Mouse (Mus musculus) stomach, embryonic 16.5 days (tissue): ENCODE data around the gene Wdr34. TPM values are rescaled to one million over a fixed set of nuclear protein-coding genes. Genes with fewer than 3 reads are reported as not detected.

Experiments used
- ATAC-seq: fragments of 200-750 bp; cut with Nextera tagmentation; 2 replicates; pipeline ENCODE4 v1.8.0; 2017; ENCODE audit warnings: moderate number of reproducible peaks, moderate TSS enrichment; ENCODE audit not compliant: insufficient read depth, low FRiP score
- H3K27ac ChIP-seq: fragments of 300-500 bp; sonication (generic); 2 replicates; pipeline ENCODE4 v1.5.1; 2014; ENCODE audit warnings: low read length
- H3K27me3 ChIP-seq: fragments of 300-500 bp; sonication (generic); 2 replicates; pipeline ENCODE4 v1.6.1; 2014; ENCODE audit warnings: low read length, control low read depth, mixed read lengths; ENCODE audit not compliant: control insufficient read depth, insufficient read depth
- H3K36me3 ChIP-seq: fragments of 300-500 bp; sonication (generic); 2 replicates; pipeline ENCODE4 v1.6.1; 2014; ENCODE audit warnings: low read length; ENCODE audit not compliant: control insufficient read depth, insufficient read depth
- H3K4me1 ChIP-seq: fragments of 300-500 bp; sonication (generic); 2 replicates; pipeline ENCODE4 v1.6.1; 2014; ENCODE audit warnings: low read length, control low read depth, mixed read lengths; ENCODE audit not compliant: control insufficient read depth, insufficient read depth
- H3K4me2 ChIP-seq: fragments of 300-500 bp; sonication (generic); 2 replicates; pipeline ENCODE4 v1.6.1; 2014; ENCODE audit warnings: low read depth, low read length, mixed read lengths
- H3K4me3 ChIP-seq: fragments of 300-500 bp; sonication (generic); replicated peaks from 2 replicates; pipeline ENCODE4 v1.5.1; 2014; ENCODE audit warnings: mild to moderate bottlenecking, low read length
- H3K9ac ChIP-seq: fragments of 300-500 bp; sonication (generic); 2 replicates; pipeline ENCODE4 v1.6.1; 2014; ENCODE audit warnings: low read length
- H3K9me3 ChIP-seq: fragments of 300-500 bp; sonication (generic); replicated peaks from 2 replicates; pipeline ENCODE4 v1.6.1; 2016; ENCODE audit warnings: low read length, control low read depth; ENCODE audit not compliant: control insufficient read depth
- WGBS: fragments of 180-500 bp; shearing (Covaris S2); extraction: QIAGEN DNeasy Blood & Tissue Kit; methylation state at CpG from one replicate; pipeline ENCODE4 v1.1.7; 2014; 5-methylcytosine and 5-hydroxymethylcytosine counted together
- polyA plus RNA-seq: library from polyadenylated mRNA; unstranded; fragments of >200 nt; fragmentation: Nextera tagmentation; extraction: Ambion mirVana; gene quantifications from 2 replicates; pipeline ENCODE4 v1.2.1, GENCODE M21; 2015

Gene Wdr34
- polyA plus RNA-seq, 1 experiment from 2014 or later = 26.1 TPM

DNA sequence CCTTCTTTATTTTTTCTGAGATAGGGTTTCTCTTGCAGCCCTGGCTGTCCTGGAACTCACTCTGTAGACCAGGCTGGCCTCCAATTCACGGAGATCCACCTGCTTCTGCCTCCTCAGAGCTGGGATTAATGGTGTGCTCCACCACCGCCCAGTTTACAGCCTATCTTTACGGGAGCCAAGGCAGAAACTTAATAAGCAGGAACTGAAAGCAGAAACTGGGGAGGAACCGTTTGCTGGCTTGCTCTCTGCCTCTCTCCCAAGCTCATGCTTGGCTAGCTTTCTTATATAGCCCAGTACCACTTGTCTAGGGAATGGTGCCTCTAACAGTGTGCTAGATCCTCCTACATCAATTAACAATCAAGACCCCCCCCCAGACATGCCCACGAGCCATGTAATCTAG lies 35.4 kb upstream of the Wdr34 start:
- no peak for ATAC-seq
- Histone ChIP-seq H3K27me3 (no peaks in the 10 kb centered on the region), H3K9ac (no peak overlapping the region), H3K36me3 (no peaks in the 10 kb centered on the region), H3K27ac (no peak overlapping the region), H3K4me2 (peak overlapping the region; percentile 42; the same call in 1 of the 2 replicates), H3K4me1 (no peaks in the 10 kb centered on the region), H3K4me3 (no peak overlapping the region), H3K9me3 (no peaks in the 10 kb centered on the region)
- WGBS = 63% methylated on average over 5 of the region's 5 CpGs

DNA sequence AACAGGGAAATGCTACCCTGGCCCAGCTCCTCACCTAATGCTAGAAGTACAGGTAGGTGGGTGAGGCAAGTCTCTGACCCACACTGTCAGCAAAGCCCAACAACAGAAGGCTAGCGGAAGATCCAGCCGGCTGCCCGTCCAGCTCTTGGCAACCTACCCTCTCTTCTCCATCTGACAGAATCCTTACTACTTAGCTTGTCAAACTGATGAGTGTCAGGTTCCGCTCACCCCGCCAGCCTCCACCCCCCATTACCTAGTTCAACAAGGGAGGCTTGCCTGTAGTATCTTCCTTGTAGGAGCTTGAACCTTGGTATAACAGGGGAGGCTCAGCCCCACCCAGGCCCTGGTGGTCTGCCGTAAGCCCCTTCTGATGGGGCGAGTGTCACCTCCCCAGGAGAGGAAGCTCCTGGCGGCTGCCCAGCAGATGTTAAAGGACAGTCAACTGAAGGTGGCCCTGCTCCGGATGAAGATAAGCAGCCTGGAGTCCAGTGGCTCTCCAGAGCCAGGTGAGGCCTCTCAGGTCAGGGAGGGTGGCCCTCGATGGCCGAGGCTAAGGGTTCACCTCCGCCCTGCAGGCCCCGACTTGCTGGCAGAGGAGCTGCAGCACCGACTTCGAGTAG lies 31.6 kb upstream of the Wdr34 start:
- Histone ChIP-seq H3K27me3 (no peaks in the 10 kb centered on the region), H3K9me3 (no peaks in the 10 kb centered on the region), H3K36me3 (no peaks in the 10 kb centered on the region), H3K4me3 (no peak overlapping the region), H3K4me1 (peaks cover 9% of the 10 kb centered on the region), H3K27ac (no peak overlapping the region), H3K4me2 (no peak overlapping the region), H3K9ac (no peak overlapping the region)
- WGBS = 85% methylated on average over 15 of the region's 15 CpGs
- no peak for ATAC-seq

DNA sequence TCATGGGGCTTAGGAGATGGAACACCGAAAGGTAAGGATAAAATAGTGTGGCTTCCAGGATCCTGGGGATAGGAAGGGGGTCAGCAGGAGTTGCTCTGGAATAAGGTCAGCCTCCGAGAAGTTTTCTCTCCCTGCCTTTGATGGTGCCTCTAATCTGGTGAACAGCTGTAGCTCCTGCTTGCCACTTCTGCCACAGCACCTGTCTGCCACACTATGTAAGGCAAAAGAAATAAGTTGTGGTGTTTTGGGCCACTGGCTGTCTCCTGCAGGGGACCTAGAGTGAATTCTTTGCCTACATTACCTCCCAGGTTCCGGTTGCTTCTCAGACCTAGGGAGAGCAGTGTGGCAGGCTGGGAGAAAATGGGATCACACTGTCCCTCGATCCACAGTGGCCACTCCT lies 30.1 kb upstream of the Wdr34 start:
- Histone ChIP-seq H3K27ac (peak overlapping the region; percentile 94), H3K27me3 (no peaks in the 10 kb centered on the region), H3K4me2 (peak overlapping the region; percentile 99), H3K9ac (peak overlapping the region; percentile 80), H3K36me3 (no peaks in the 10 kb centered on the region), H3K4me3 (peak overlapping the region; percentile 74; the same call in 1 of the 2 replicates), H3K4me1 (peaks cover 9% of the 10 kb centered on the region), H3K9me3 (no peaks in the 10 kb centered on the region)
- WGBS = 62% methylated on average over 4 of the region's 4 CpGs
- no peak for ATAC-seq

DNA sequence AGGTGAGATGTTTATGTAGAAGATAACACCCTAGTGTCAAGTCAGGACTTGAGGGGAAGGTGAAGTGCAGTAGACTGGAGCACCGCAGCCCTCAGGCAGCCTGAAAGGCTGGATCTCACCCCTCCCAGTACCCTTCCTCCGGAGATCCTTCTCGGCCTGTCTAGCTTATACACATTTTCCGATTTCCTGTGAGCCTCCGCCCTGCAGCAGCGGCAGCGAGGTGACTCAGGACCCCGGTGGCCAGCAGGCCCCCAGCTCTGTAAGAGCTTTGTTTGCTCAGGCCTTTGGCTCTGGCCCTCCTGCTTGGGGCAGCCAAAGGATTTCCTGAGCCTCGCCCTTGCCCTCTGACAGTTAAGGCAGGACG lies 29.6 kb upstream of the Wdr34 start:
- Histone ChIP-seq H3K36me3 (no peaks in the 10 kb centered on the region), H3K9ac (peak overlapping the region; percentile 80), H3K4me2 (peak overlapping the region; percentile 99), H3K4me3 (peak overlapping the region; percentile 74), H3K27me3 (no peaks in the 10 kb centered on the region), H3K9me3 (no peaks in the 10 kb centered on the region), H3K4me1 (peaks cover 9% of the 10 kb centered on the region), H3K27ac (peak overlapping the region; percentile 94)
- 16% methylated on average over 10 of the region's 10 CpGs for WGBS
- 0 out of 2 replicates have a peak, but pooled peaks have one; percentile 7 for ATAC-seq

DNA sequence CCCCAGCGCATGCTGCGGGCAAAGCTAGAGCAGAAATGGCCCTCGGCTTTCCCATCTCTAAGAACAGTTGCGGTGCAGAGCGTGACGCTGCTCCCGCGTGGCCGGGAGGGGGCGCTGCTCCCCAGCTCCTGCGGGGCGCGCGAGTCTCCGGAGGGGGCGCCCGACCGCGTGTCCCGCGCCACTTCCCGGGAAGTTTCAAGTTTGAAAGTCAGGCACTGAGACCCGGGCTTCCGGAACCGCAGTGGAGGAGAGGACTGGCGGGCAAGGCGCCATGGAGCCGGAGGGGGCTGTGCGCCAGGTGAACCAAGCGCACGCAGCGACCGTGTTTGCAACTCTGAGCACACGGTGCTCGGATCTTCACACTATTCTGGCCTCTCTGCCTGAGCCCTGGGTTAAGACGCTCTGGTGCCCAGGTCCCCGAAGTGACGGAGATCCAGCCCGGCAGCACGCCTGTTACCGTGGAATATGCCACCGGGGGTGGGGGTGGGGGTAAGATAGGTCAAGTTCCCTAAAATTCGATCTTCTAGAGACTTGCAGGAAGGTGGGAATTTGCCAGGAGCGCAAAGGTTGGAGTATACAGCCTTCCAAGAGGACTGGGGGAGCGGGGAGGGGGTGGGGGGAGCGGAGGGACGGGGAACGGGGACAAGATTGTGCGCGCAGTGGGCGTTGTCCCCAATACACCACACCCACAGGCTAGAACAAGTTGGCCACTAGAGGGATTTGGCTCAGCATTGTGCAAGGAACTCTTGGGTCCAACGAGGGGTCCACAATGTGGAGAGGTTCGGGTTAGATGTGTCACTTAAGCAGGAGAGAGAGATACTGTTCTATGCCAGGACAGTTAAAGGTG lies 29.0 kb upstream of the Wdr34 start, which contains the start of gene Pkn3:
Pkn3 (plus strand) TSS at position 183 of the 847 bp plus-strand sequence.
- Histone ChIP-seq H3K4me1 (peaks cover 9% of the 10 kb centered on the region), H3K27ac (peak within 1 kb of the TSS; percentile 94), H3K27me3 (no peaks in the 10 kb centered on the region), H3K4me2 (peak within 1 kb of the TSS; percentile 99), H3K9ac (peak within 1 kb of the TSS; percentile 80), H3K9me3 (no peaks in the 10 kb centered on the region), H3K36me3 (no peaks in the 10 kb centered on the region), H3K4me3 (peak within 1 kb of the TSS; percentile 74)
- peak; percentile 83 for ATAC-seq
- WGBS = under 1% methylated on average over 53 of the region's 53 CpGs

DNA sequence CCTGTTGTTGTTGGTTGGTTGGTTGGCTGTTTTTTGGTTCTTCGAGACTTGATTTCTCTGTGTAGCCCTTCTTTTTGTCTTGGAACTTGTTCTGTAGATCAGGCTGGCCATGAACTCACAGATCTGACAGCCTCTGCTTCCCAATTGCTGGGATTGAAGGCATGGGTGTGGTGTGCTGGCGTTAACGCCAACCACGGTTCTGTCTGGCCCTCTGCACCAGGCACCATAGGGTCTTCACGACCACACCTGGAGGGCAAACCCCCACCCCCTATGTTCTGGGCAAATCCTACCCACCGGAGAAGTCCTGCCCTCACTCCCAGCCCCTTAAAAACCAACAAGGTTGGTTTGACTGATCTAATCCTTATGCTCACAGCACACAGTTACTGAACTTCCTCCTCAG lies 28.3 kb upstream of the Wdr34 start:
- peaks cover 9% of the 10 kb centered on the region for H3K4me1 ChIP-seq
- no peaks in the 10 kb centered on the region for H3K27me3 ChIP-seq
- peak; percentile 32; the same call in 1 of the 2 replicates for ATAC-seq
- WGBS = 60% methylated on average over 6 of the region's 6 CpGs
- peak overlapping the region; percentile 99 for H3K4me2 ChIP-seq
- H3K36me3 ChIP-seq = no peaks in the 10 kb centered on the region
- no peak overlapping the region for H3K4me3 ChIP-seq
- H3K27ac ChIP-seq = peak overlapping the region; percentile 14
- H3K9ac ChIP-seq = peak overlapping the region; percentile 80; the same call in 1 of the 2 replicates
- no peaks in the 10 kb centered on the region for H3K9me3 ChIP-seq

DNA sequence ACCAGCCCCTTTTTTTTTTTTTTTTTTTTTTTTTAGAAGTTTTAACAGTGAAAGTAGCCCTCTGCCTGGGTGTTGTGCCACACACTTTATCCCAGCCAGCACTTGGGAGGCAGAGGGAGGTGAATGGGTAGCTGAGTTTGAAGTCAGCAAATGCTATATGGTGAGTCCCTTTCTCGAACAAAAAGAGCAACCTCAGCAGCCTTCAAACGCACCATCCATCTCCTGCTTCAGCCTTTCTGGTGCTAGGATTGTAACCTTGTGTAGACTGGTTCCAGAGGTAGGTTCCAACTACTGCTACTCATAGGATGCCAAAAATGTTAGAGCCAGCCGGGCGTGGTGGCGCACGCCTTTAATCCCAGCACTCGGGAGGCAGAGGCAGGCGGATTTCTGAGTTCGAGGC lies 27.8 kb upstream of the Wdr34 start:
- Histone ChIP-seq H3K9me3 (no peaks in the 10 kb centered on the region), H3K27ac (no peak overlapping the region), H3K9ac (no peak overlapping the region), H3K4me2 (no peak overlapping the region), H3K4me3 (no peak overlapping the region), H3K4me1 (peaks cover 9% of the 10 kb centered on the region), H3K36me3 (no peaks in the 10 kb centered on the region), H3K27me3 (no peaks in the 10 kb centered on the region)
- WGBS = 86% methylated on average over 7 of the region's 9 CpGs
- no peak for ATAC-seq

DNA sequence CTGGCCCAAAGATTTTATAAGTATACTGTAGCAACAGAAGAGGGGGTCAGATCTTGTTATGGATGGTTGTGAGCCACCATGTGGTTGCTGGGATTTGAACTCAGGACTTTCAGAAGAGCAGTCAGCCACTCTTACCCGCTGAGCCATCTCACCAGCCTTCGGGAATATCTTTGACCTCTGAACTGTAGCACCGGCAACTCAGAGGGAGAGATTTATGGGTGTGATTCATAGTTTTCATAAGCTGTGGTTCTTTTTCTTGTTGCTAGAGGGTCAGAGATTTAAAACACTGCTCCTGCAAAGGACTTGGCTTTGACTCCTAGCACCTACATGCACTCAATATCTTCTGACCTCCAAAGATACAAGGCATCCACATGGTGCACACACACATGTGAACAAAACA lies 26.9 kb upstream of the Wdr34 start:
- H3K36me3 ChIP-seq = no peaks in the 10 kb centered on the region
- no peak overlapping the region for H3K9ac ChIP-seq
- no peak overlapping the region for H3K4me3 ChIP-seq
- H3K27ac ChIP-seq = no peak overlapping the region
- ATAC-seq = no peak
- H3K27me3 ChIP-seq = no peaks in the 10 kb centered on the region
- no peaks in the 10 kb centered on the region for H3K9me3 ChIP-seq
- no peak overlapping the region for H3K4me2 ChIP-seq
- 49% methylated on average over 3 of the region's 3 CpGs for WGBS
- H3K4me1 ChIP-seq = peaks cover 9% of the 10 kb centered on the region

DNA sequence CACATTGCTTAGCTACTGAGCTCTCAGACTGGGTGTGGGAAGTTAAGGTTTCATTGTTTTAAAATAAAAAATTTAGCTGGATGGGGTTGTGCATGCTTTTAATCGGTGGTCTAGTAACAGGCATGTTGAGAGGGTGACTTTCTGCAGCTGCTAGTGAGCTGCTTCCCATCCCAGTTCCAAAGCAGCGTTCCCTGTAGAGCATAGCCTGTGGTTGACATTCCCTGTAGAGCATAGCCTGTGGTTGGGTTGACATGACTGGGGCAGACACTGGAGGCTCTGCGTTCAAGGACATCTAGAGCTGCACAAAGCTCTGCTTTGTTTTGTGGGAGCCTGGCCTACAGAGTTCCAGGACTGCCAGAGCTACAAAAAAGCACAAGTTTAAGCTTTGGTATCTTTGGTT lies 24.6 kb upstream of the Wdr34 start:
- Histone ChIP-seq H3K36me3 (no peaks in the 10 kb centered on the region; the same call in 1 of the 2 replicates), H3K27me3 (no peaks in the 10 kb centered on the region), H3K4me3 (no peak overlapping the region), H3K9ac (no peak overlapping the region), H3K4me2 (no peak overlapping the region), H3K9me3 (no peaks in the 10 kb centered on the region), H3K4me1 (peaks cover 7% of the 10 kb centered on the region; the same call in 1 of the 2 replicates), H3K27ac (no peak overlapping the region)
- WGBS = 70% methylated on average over 3 of the region's 3 CpGs
- ATAC-seq = no peak
